Mouse (Mus musculus) heart, adult 18-20 months (tissue): Measurements from ENCODE around the gene Klf11. TPM values are rescaled to one million over a fixed set of nuclear protein-coding genes. Genes with fewer than 3 reads are reported as not detected.

Experiments
- DNase-seq, 2 experiments: peaks; one replicate each; pipeline ENCODE4 v3.0.0; 2021 to 2022; ENCODE audit warnings: mixed read lengths in 1 of 2
- total RNA-seq, 2 experiments: library from RNA; stranded (reverse); gene quantifications; 2 replicates each; pipeline ENCODE4 v1.2.3; 2021

The Klf11 gene
- total RNA-seq, 2 experiments from 2014 or later: 11.6 to 12.4 TPM

- peak; percentile 99 for DNase-seq
These were observed 718 bp downstream of the Klf11 start for GRCm38 (mm10) chr12:24651642-24652342.

GRCm38 (mm10) chr12:24654065-24654862 is 3.2 kb downstream of the Klf11 start:
- peak in 1 of 2 experiments; percentile 21 for DNase-seq

- no peak for DNase-seq
These were observed 5.4 kb downstream of the Klf11 start for GRCm38 (mm10) chr12:24656436-24656835.

- DNase-seq: no peak
These were observed 7.9 kb downstream of the Klf11 start for GRCm38 (mm10) chr12:24658998-24659397.

GRCm38 (mm10) chr12:24659923-24660322 is 8.8 kb downstream of the Klf11 start:
- DNase-seq: no peak

- peak; percentile 54 to 64 for DNase-seq
These were observed 10.0 kb downstream of the Klf11 start for GRCm38 (mm10) chr12:24661100-24661499.

- DNase-seq: no peak
These were observed 11.1 kb downstream of the Klf11 start for GRCm38 (mm10) chr12:24662131-24662530.

GRCm38 (mm10) chr12:24680096-24680491 is 29.0 kb downstream of the Klf11 start:
- peak; percentile 80 to 82 for DNase-seq

- DNase-seq: peak; percentile 45 to 57
These were observed 29.6 kb downstream of the Klf11 start for GRCm38 (mm10) chr12:24680492-24681285.

- peak; percentile 52 to 60 for DNase-seq
These were observed 30.4 kb downstream of the Klf11 start, which contains the start of gene Cys1 for GRCm38 (mm10) chr12:24681286-24682023. Gene Cys1 (minus strand): TSS chr12:24681813.

- peak; percentile 59 to 77 for DNase-seq
These were observed 31.5 kb downstream of the Klf11 start for GRCm38 (mm10) chr12:24682563-24682962.

GRCm38 (mm10) chr12:24683461-24683860 is 32.4 kb downstream of the Klf11 start:
- DNase-seq: no peak

- DNase-seq: no peak
These were observed 35.1 kb downstream of the Klf11 start for GRCm38 (mm10) chr12:24686038-24686695.

GRCm38 (mm10) chr12:24686696-24687346 is 35.7 kb downstream of the Klf11 start:
- no peak for DNase-seq

GRCm38 (mm10) chr12:24690351-24690750 is 39.3 kb downstream of the Klf11 start:
- no peak for DNase-seq

- peak; percentile 87 to 95 for DNase-seq
These were observed 45.7 kb downstream of the Klf11 start for GRCm38 (mm10) chr12:24696500-24697483.

GRCm38 (mm10) chr12:24697484-24698204 is 46.6 kb downstream of the Klf11 start:
- DNase-seq: no peak

GRCm38 (mm10) chr12:24698514-24698913 is 47.4 kb downstream of the Klf11 start:
- DNase-seq: no peak

- DNase-seq: no peak
These were observed 48.5 kb downstream of the Klf11 start for GRCm38 (mm10) chr12:24699578-24699977.
